Mouse (Mus musculus): Measurements from ENCODE around the gene Nav1.

The Nav1 gene

GRCm38 (mm10) chr1:135617344-135617743 is 10.2 kb upstream of the Nav1 start:
- 89% methylated on average over 3 of the region's 3 CpGs for WGBS

GRCm38 (mm10) chr1:135615715-135616641 is 8.9 kb upstream of the Nav1 start:
- WGBS = 15% methylated on average over 20 of the region's 20 CpGs

- 78% methylated on average over 4 of the region's 4 CpGs for WGBS
These were observed 2.5 kb upstream of the Nav1 start for GRCm38 (mm10) chr1:135609621-135610020.

- 82% methylated on average over 12 of the region's 12 CpGs for WGBS
These were observed 610 bp downstream of the Nav1 start for GRCm38 (mm10) chr1:135606355-135607015.

- WGBS = 54% methylated on average over 5 of the region's 5 CpGs
These were observed 1.6 kb downstream of the Nav1 start for GRCm38 (mm10) chr1:135605530-135605929.

GRCm38 (mm10) chr1:135604361-135605052 is 2.6 kb downstream of the Nav1 start:
- WGBS = 69% methylated on average over 7 of the region's 7 CpGs

- 73% methylated on average over 11 of the region's 11 CpGs for WGBS
These were observed 3.8 kb downstream of the Nav1 start for GRCm38 (mm10) chr1:135603121-135603870.

- 61% methylated on average over 15 of the region's 15 CpGs for WGBS
These were observed 6.8 kb downstream of the Nav1 start for GRCm38 (mm10) chr1:135600023-135601005.

- WGBS = 87% methylated on average over 8 of the region's 8 CpGs
These were observed 8.7 kb downstream of the Nav1 start for GRCm38 (mm10) chr1:135598251-135598879.

GRCm38 (mm10) chr1:135594279-135594903 is 12.7 kb downstream of the Nav1 start:
- WGBS = 49% methylated on average over 9 of the region's 9 CpGs

GRCm38 (mm10) chr1:135593560-135594278 is 13.4 kb downstream of the Nav1 start:
- WGBS = 66% methylated on average over 6 of the region's 6 CpGs

- 86% methylated on average over 9 of the region's 9 CpGs for WGBS
These were observed 16.3 kb downstream of the Nav1 start for GRCm38 (mm10) chr1:135590776-135591175.

GRCm38 (mm10) chr1:135588973-135589372 is 18.1 kb downstream of the Nav1 start:
- 86% methylated on average over 3 of the region's 3 CpGs for WGBS

GRCm38 (mm10) chr1:135585573-135585972 is 21.5 kb downstream of the Nav1 start:
- WGBS = 1% methylated on average over 19 of the region's 19 CpGs

- WGBS = 7% methylated on average over 71 of the region's 73 CpGs
These were observed 22.2 kb downstream of the Nav1 start for GRCm38 (mm10) chr1:135584587-135585541.

- 6% methylated on average over 21 of the region's 21 CpGs for WGBS
These were observed 23.2 kb downstream of the Nav1 start for GRCm38 (mm10) chr1:135583678-135584515.
